Mouse (Mus musculus) neural tube, embryonic 15.5 days (tissue): Measurements from ENCODE around the gene Gnb5. TPM values are rescaled to one million over a fixed set of nuclear protein-coding genes. Genes with fewer than 3 reads are reported as not detected.

Source experiments
- ATAC-seq: fragments of 200-750 bp; cut with Nextera tagmentation; 2 replicates; pipeline ENCODE4 v1.8.0; 2017; ENCODE audit warnings: mild to moderate bottlenecking, moderate TSS enrichment, moderate library complexity; ENCODE audit not compliant: low FRiP score
- H3K27ac ChIP-seq: fragments of 300-500 bp; sonication (generic); replicated peaks from 2 replicates; pipeline ENCODE4 v1.5.1; 2015; ENCODE audit warnings: mild to moderate bottlenecking, inconsistent platforms
- H3K27me3 ChIP-seq: fragments of 300-500 bp; sonication (generic); replicated peaks from 2 replicates; pipeline ENCODE4 v1.6.1; 2015; ENCODE audit warnings: inconsistent platforms
- H3K36me3 ChIP-seq: fragments of 300-500 bp; sonication (generic); 2 replicates; pipeline ENCODE4 v1.6.1; 2015; ENCODE audit warnings: inconsistent platforms
- H3K4me1 ChIP-seq: fragments of 300-500 bp; sonication (generic); 2 replicates; pipeline ENCODE4 v1.6.1; 2015; ENCODE audit warnings: inconsistent platforms
- H3K4me2 ChIP-seq: fragments of 300-500 bp; sonication (generic); 2 replicates; pipeline ENCODE4 v1.6.1; 2015; ENCODE audit warnings: inconsistent platforms, mild to moderate bottlenecking, moderate library complexity
- H3K4me3 ChIP-seq: fragments of 300-500 bp; sonication (generic); replicated peaks from 2 replicates; pipeline ENCODE4 v1.5.1; 2015; ENCODE audit warnings: mild to moderate bottlenecking, inconsistent platforms
- H3K9ac ChIP-seq: fragments of 300-500 bp; sonication (generic); replicated peaks from 2 replicates; pipeline ENCODE4 v1.6.1; 2015; ENCODE audit warnings: mild to moderate bottlenecking, inconsistent platforms
- H3K9me3 ChIP-seq: fragments of 300-500 bp; sonication (generic); replicated peaks from 2 replicates; pipeline ENCODE4 v1.6.1; 2016; ENCODE audit warnings: inconsistent platforms
- WGBS: fragments of 180-500 bp; shearing (Covaris S2); methylation state at CpG from one replicate; pipeline ENCODE4 v1.1.7; 2015; ENCODE audit warnings: mixed read lengths; 5-methylcytosine and 5-hydroxymethylcytosine counted together
- polyA plus RNA-seq: library from polyadenylated mRNA; unstranded; fragments of >200 nt; fragmentation: Nextera tagmentation; extraction: Ambion mirVana; gene quantifications from 2 replicates; pipeline ENCODE4 v1.2.1, GENCODE M21; 2015

The Gnb5 gene
- polyA plus RNA-seq, 1 experiment from 2014 or later: 97.4 TPM

- 47% methylated on average over 5 of the region's 5 CpGs for WGBS
- Histone ChIP-seq H3K27ac (no peak overlapping the region), H3K4me3 (no peak overlapping the region), H3K36me3 (no peaks in the 10 kb centered on the region), H3K27me3 (no peaks in the 10 kb centered on the region), H3K4me2 (no peak overlapping the region), H3K4me1 (no peaks in the 10 kb centered on the region), H3K9me3 (no peaks in the 10 kb centered on the region), H3K9ac (no peak overlapping the region)
- ATAC-seq: no peak
Observed at GRCm38 (mm10) chr9:75280814-75281213, 25.3 kb upstream of the Gnb5 start.

- H3K9me3 ChIP-seq: no peaks in the 10 kb centered on the region
- no peak overlapping the region for H3K4me2 ChIP-seq
- H3K36me3 ChIP-seq: no peaks in the 10 kb centered on the region
- no peak for ATAC-seq
- no peaks in the 10 kb centered on the region for H3K4me1 ChIP-seq
- H3K27me3 ChIP-seq: no peaks in the 10 kb centered on the region
- no peak overlapping the region for H3K27ac ChIP-seq
- H3K9ac ChIP-seq: no peak overlapping the region
- 89% methylated on average over 2 of the region's 2 CpGs for WGBS
- no peak overlapping the region for H3K4me3 ChIP-seq
Observed at GRCm38 (mm10) chr9:75282179-75282578, 23.9 kb upstream of the Gnb5 start.

- Histone ChIP-seq H3K4me2 (no peak overlapping the region), H3K27ac (no peak overlapping the region), H3K4me3 (no peak overlapping the region), H3K9me3 (no peaks in the 10 kb centered on the region), H3K4me1 (no peaks in the 10 kb centered on the region), H3K27me3 (no peaks in the 10 kb centered on the region), H3K9ac (no peak overlapping the region), H3K36me3 (no peaks in the 10 kb centered on the region)
- ATAC-seq: peak; percentile 80; the same call in 1 of the 2 replicates
- 12% methylated on average over 3 of the region's 3 CpGs for WGBS
Observed at GRCm38 (mm10) chr9:75282830-75283229, 23.3 kb upstream of the Gnb5 start.

GRCm38 (mm10) chr9:75283636-75284035, 22.5 kb upstream of the Gnb5 start:
- Histone ChIP-seq H3K9me3 (no peaks in the 10 kb centered on the region), H3K4me3 (no peak overlapping the region), H3K27ac (no peak overlapping the region), H3K36me3 (no peaks in the 10 kb centered on the region), H3K9ac (no peak overlapping the region), H3K4me2 (no peak overlapping the region), H3K4me1 (no peaks in the 10 kb centered on the region), H3K27me3 (no peaks in the 10 kb centered on the region)
- ATAC-seq: no peak
- WGBS: 89% methylated on average over 8 of the region's 8 CpGs

- no peaks in the 10 kb centered on the region for H3K9me3 ChIP-seq
- no peaks in the 10 kb centered on the region for H3K36me3 ChIP-seq
- H3K9ac ChIP-seq: no peak overlapping the region
- H3K4me3 ChIP-seq: no peak overlapping the region
- WGBS: 85% methylated on average over 6 of the region's 6 CpGs
- H3K4me2 ChIP-seq: no peak overlapping the region
- H3K27me3 ChIP-seq: no peaks in the 10 kb centered on the region
- no peak overlapping the region for H3K27ac ChIP-seq
- no peaks in the 10 kb centered on the region for H3K4me1 ChIP-seq
- no peak for ATAC-seq
Observed at GRCm38 (mm10) chr9:75285363-75285762, 20.7 kb upstream of the Gnb5 start.

- no peaks in the 10 kb centered on the region for H3K27me3 ChIP-seq
- no peak overlapping the region for H3K4me3 ChIP-seq
- H3K27ac ChIP-seq: no peak overlapping the region
- no peaks in the 10 kb centered on the region for H3K4me1 ChIP-seq
- H3K9ac ChIP-seq: no peak overlapping the region
- 71% methylated on average over 6 of the region's 6 CpGs for WGBS
- ATAC-seq: no peak
- H3K9me3 ChIP-seq: no peaks in the 10 kb centered on the region
- no peak overlapping the region for H3K4me2 ChIP-seq
- H3K36me3 ChIP-seq: no peaks in the 10 kb centered on the region
Observed at GRCm38 (mm10) chr9:75287636-75288035, 18.5 kb upstream of the Gnb5 start.

- H3K9ac ChIP-seq: no peak overlapping the region
- H3K27me3 ChIP-seq: no peaks in the 10 kb centered on the region
- H3K4me2 ChIP-seq: no peak overlapping the region
- WGBS: 48% methylated on average over 4 of the region's 4 CpGs
- no peak for ATAC-seq
- no peaks in the 10 kb centered on the region for H3K9me3 ChIP-seq
- H3K36me3 ChIP-seq: no peaks in the 10 kb centered on the region
- H3K4me3 ChIP-seq: no peak overlapping the region
- no peak overlapping the region for H3K27ac ChIP-seq
- H3K4me1 ChIP-seq: no peaks in the 10 kb centered on the region
Observed at GRCm38 (mm10) chr9:75289545-75289944, 16.5 kb upstream of the Gnb5 start.

- ATAC-seq: no peak
- H3K9me3 ChIP-seq: no peaks in the 10 kb centered on the region
- H3K27ac ChIP-seq: no peak overlapping the region
- no peak overlapping the region for H3K9ac ChIP-seq
- WGBS: 80% methylated on average over 2 of the region's 2 CpGs
- H3K4me1 ChIP-seq: no peaks in the 10 kb centered on the region; the same call in 1 of the 2 replicates
- H3K4me2 ChIP-seq: no peak overlapping the region
- no peaks in the 10 kb centered on the region for H3K36me3 ChIP-seq
- H3K4me3 ChIP-seq: no peak overlapping the region
- no peaks in the 10 kb centered on the region for H3K27me3 ChIP-seq
Observed at GRCm38 (mm10) chr9:75299342-75299741, 6.7 kb upstream of the Gnb5 start.

- Histone ChIP-seq H3K36me3 (no peaks in the 10 kb centered on the region), H3K4me1 (no peaks in the 10 kb centered on the region; the same call in 1 of the 2 replicates), H3K9ac (no peak overlapping the region), H3K4me3 (no peak overlapping the region), H3K4me2 (no peak overlapping the region), H3K27ac (no peak overlapping the region), H3K27me3 (no peaks in the 10 kb centered on the region), H3K9me3 (no peaks in the 10 kb centered on the region)
- 85% methylated on average over 2 of the region's 2 CpGs for WGBS
- no peak for ATAC-seq
Observed at GRCm38 (mm10) chr9:75303033-75303432, 3.1 kb upstream of the Gnb5 start.

- no peaks in the 10 kb centered on the region for H3K9me3 ChIP-seq
- WGBS: 35% methylated on average over 16 of the region's 16 CpGs
- H3K4me1 ChIP-seq: no peaks in the 10 kb centered on the region; the same call in 1 of the 2 replicates
- no peaks in the 10 kb centered on the region for H3K36me3 ChIP-seq
- H3K27ac ChIP-seq: no peak overlapping the region
- H3K4me2 ChIP-seq: peak overlapping the region; percentile 35
- H3K27me3 ChIP-seq: no peaks in the 10 kb centered on the region
- H3K9ac ChIP-seq: no peak overlapping the region
- no peak for ATAC-seq
- H3K4me3 ChIP-seq: no peak overlapping the region
Observed at GRCm38 (mm10) chr9:75303701-75304261, 2.3 kb upstream of the Gnb5 start.

GRCm38 (mm10) chr9:75304286-75304685, 1.8 kb upstream of the Gnb5 start:
- H3K27me3 ChIP-seq: no peaks in the 10 kb centered on the region
- no peaks in the 10 kb centered on the region for H3K9me3 ChIP-seq
- H3K27ac ChIP-seq: no peak overlapping the region
- ATAC-seq: no peak
- no peaks in the 10 kb centered on the region; the same call in 1 of the 2 replicates for H3K4me1 ChIP-seq
- peak overlapping the region; percentile 35; the same call in 1 of the 2 replicates for H3K4me2 ChIP-seq
- no peak overlapping the region for H3K9ac ChIP-seq
- H3K36me3 ChIP-seq: no peaks in the 10 kb centered on the region
- 37% methylated on average over 7 of the region's 7 CpGs for WGBS
- no peak overlapping the region for H3K4me3 ChIP-seq

- WGBS: 88% methylated on average over 5 of the region's 5 CpGs
- no peak overlapping the region for H3K27ac ChIP-seq
- H3K4me1 ChIP-seq: no peaks in the 10 kb centered on the region; the same call in 1 of the 2 replicates
- H3K9ac ChIP-seq: no peak overlapping the region
- no peak overlapping the region for H3K4me2 ChIP-seq
- no peaks in the 10 kb centered on the region for H3K27me3 ChIP-seq
- no peak overlapping the region for H3K4me3 ChIP-seq
- no peaks in the 10 kb centered on the region for H3K36me3 ChIP-seq
- no peaks in the 10 kb centered on the region for H3K9me3 ChIP-seq
- ATAC-seq: no peak
Observed at GRCm38 (mm10) chr9:75307015-75307414, 927 bp downstream of the Gnb5 start.
